Mouse (Mus musculus) neural tube, embryonic 11.5 days (tissue): ENCODE measurements around the gene Syt9. TPM values are rescaled to one million over a fixed set of nuclear protein-coding genes. Genes with fewer than 3 reads are reported as not detected.

Source experiments
- ATAC-seq: fragments of 200-750 bp; cut with Nextera tagmentation; 2 replicates; pipeline ENCODE4 v1.8.0; 2017; ENCODE audit warnings: moderate number of reproducible peaks, mild to moderate bottlenecking, moderate TSS enrichment, moderate library complexity; ENCODE audit not compliant: insufficient read depth, low FRiP score, low TSS enrichment
- DNase-seq: peaks from one replicate; pipeline ENCODE4 v3.0.0-alpha.2; 2015; ENCODE audit warnings: low spot score
- H3K27ac ChIP-seq: fragments of 300-500 bp; sonication (generic); 2 replicates; pipeline ENCODE4 v1.5.1; 2014; ENCODE audit warnings: low read depth, mild to moderate bottlenecking, low read length
- H3K27me3 ChIP-seq: fragments of 300-500 bp; sonication (generic); 2 replicates; pipeline ENCODE4 v1.6.1; 2014; ENCODE audit warnings: mild to moderate bottlenecking, low read length, mixed read lengths; ENCODE audit not compliant: control insufficient read depth, insufficient read depth
- H3K36me3 ChIP-seq: fragments of 300-500 bp; sonication (generic); 2 replicates; pipeline ENCODE4 v1.6.1; 2014; ENCODE audit warnings: mild to moderate bottlenecking, low read length, moderate library complexity, mixed read lengths; ENCODE audit not compliant: control insufficient read depth, insufficient read depth
- H3K4me1 ChIP-seq: fragments of 300-500 bp; sonication (generic); 2 replicates; pipeline ENCODE4 v1.6.1; 2014; ENCODE audit warnings: low read length, mixed read lengths; ENCODE audit not compliant: control insufficient read depth, insufficient read depth
- H3K4me2 ChIP-seq: fragments of 300-500 bp; sonication (generic); 2 replicates; pipeline ENCODE4 v1.6.1; 2014; ENCODE audit warnings: low read depth, mild to moderate bottlenecking, moderate library complexity
- H3K4me3 ChIP-seq: fragments of 300-500 bp; sonication (generic); 2 replicates; pipeline ENCODE4 v1.5.1; 2014; ENCODE audit warnings: low read depth, low read length
- H3K9ac ChIP-seq: fragments of 300-500 bp; sonication (generic); 2 replicates; pipeline ENCODE4 v1.6.1; 2014; ENCODE audit warnings: mild to moderate bottlenecking, low read length
- H3K9me3 ChIP-seq: fragments of 300-500 bp; sonication (generic); 2 replicates; pipeline ENCODE4 v1.6.1; 2016; ENCODE audit warnings: low read length; ENCODE audit not compliant: control insufficient read depth
- WGBS: fragments of 180-500 bp; shearing (Covaris S2); extraction: QIAGEN DNeasy Blood & Tissue Kit; methylation state at CpG from one replicate; pipeline ENCODE4 v1.1.7; 2014; 5-methylcytosine and 5-hydroxymethylcytosine counted together
- polyA plus RNA-seq: library from polyadenylated mRNA; unstranded; fragments of >200 nt; fragmentation: Nextera tagmentation; extraction: Ambion mirVana; gene quantifications from 2 replicates; pipeline ENCODE4 v1.2.1, GENCODE M21; 2014

Syt9 gene
- polyA plus RNA-seq, 1 experiment from 2014 or later = 4.4 TPM

- Histone ChIP-seq H3K4me2 (no peak overlapping the region), H3K36me3 (no peaks in the 10 kb centered on the region), H3K4me1 (no peaks in the 10 kb centered on the region), H3K27me3 (no peaks in the 10 kb centered on the region), H3K9me3 (no peaks in the 10 kb centered on the region), H3K9ac (no peak overlapping the region), H3K4me3 (no peak overlapping the region), H3K27ac (no peak overlapping the region)
- DNase-seq (no peak), ATAC-seq (no peak)
- WGBS = 66% methylated on average over 4 of the region's 4 CpGs
These were observed 169.5 kb downstream of the Syt9 start for GRCm38 (mm10) chr7:107540034-107540433.

DNA sequence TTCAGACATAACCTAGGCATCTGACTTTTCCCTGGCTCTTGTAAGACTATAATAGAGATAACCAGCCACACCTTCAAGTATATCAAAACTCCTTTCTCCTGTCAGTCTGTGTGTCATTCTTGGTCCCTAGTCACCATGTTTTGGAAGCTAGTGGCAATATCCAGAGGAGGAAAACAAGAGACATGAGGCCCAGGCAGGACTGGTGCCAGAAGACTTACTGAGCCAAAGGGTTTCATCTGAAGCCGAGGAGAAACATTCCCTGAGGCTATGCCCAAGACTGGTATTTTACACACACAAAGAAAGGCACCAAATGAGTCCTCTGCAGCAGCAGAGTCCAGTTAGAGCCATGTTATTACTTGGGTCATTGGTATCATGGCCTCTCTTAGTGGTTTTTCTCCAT, 174.5 kb downstream of the Syt9 start:
- 78% methylated on average over 1 of the region's 1 CpGs for WGBS
- ATAC-seq = no peak

GRCm38 (mm10) chr7:107547872-107548271, 177.3 kb downstream of the Syt9 start:
- whole genome bisulfite sequencing = 95% methylated on average over 3 of the region's 3 CpGs
- Histone ChIP-seq H3K36me3 (no peaks in the 10 kb centered on the region), H3K27me3 (no peaks in the 10 kb centered on the region), H3K4me2 (no peak overlapping the region), H3K27ac (no peak overlapping the region), H3K4me1 (no peaks in the 10 kb centered on the region), H3K4me3 (no peak overlapping the region), H3K9ac (no peak overlapping the region), H3K9me3 (no peaks in the 10 kb centered on the region)
- no peak for DNase-seq
- no peak for ATAC-seq

More for the DNA sequence above, 174.5 kb downstream of the Syt9 start:
- no peaks in the 10 kb centered on the region for H3K27me3 ChIP-seq
- H3K4me1 ChIP-seq = no peaks in the 10 kb centered on the region
- no peak overlapping the region for H3K4me3 ChIP-seq
- H3K36me3 ChIP-seq = no peaks in the 10 kb centered on the region
- H3K9me3 ChIP-seq = no peaks in the 10 kb centered on the region
- no peak overlapping the region for H3K4me2 ChIP-seq
- H3K27ac ChIP-seq = no peak overlapping the region
- H3K9ac ChIP-seq = no peak overlapping the region
- no peak for DNase-seq

- no peaks in the 10 kb centered on the region for H3K27me3 ChIP-seq
- DNase-seq (no peak), ATAC-seq (no peak)
- H3K27ac ChIP-seq = no peak overlapping the region
- WGBS = 72% methylated on average over 1 of the region's 1 CpGs
- H3K9me3 ChIP-seq = no peaks in the 10 kb centered on the region
- no peaks in the 10 kb centered on the region for H3K36me3 ChIP-seq
- H3K4me1 ChIP-seq = no peaks in the 10 kb centered on the region
- H3K9ac ChIP-seq = no peak overlapping the region
- H3K4me3 ChIP-seq = no peak overlapping the region
- H3K4me2 ChIP-seq = no peak overlapping the region
These were observed 182.9 kb downstream of the Syt9 start for GRCm38 (mm10) chr7:107553461-107553860.

DNA sequence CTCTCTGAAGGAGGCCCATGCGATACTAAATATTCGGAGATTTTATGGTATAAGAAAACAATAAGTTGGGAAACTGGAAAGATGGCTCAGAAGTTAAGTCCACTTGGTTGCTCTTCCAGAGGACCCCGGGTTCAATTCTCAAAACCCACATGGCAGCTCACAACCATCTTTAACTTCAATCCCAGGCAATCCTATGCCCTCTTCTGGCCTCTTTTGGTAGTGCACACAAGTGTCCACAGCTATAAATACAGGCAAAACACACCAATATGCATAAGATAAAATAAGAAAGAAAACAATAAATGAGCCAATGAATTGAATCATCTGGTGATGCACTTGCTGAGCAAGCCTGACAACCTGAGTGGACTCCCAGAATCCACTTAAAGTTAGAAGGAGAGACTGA, 185.4 kb downstream of the Syt9 start:
- DNase-seq (no peak), ATAC-seq (no peak)
- Histone ChIP-seq H3K4me3 (no peak overlapping the region), H3K9ac (no peak overlapping the region), H3K9me3 (no peaks in the 10 kb centered on the region), H3K4me2 (no peak overlapping the region), H3K27me3 (no peaks in the 10 kb centered on the region), H3K27ac (no peak overlapping the region), H3K36me3 (no peaks in the 10 kb centered on the region), H3K4me1 (no peaks in the 10 kb centered on the region)
- WGBS = 83% methylated on average over 3 of the region's 3 CpGs

- DNase-seq = no peak
- Histone ChIP-seq H3K27ac (no peak overlapping the region), H3K4me2 (no peak overlapping the region), H3K36me3 (no peaks in the 10 kb centered on the region), H3K4me1 (no peaks in the 10 kb centered on the region), H3K27me3 (no peaks in the 10 kb centered on the region), H3K9ac (no peak overlapping the region), H3K9me3 (no peaks in the 10 kb centered on the region), H3K4me3 (no peak overlapping the region)
- no peak for ATAC-seq
- 84% methylated on average over 2 of the region's 2 CpGs for WGBS
These were observed 190.1 kb downstream of the Syt9 start for GRCm38 (mm10) chr7:107560675-107561074.

DNA sequence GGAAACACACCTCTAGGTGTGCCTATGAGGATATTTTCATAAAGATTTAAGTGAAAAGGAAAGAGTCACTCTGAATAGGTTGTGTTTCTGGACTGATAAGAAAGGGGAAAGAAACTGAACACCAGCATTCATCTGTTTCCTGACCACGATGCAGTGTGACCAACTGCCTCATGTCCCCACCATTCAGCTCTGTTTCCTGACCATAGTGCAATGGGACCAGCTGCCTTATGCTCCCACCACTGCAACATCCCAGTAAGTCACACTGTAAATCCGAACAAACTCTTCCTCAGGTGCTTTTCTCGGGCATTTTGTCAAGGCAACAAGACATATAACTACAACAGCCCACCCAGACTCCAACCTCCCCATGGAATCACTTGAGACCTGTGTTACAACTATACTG, 191.1 kb downstream of the Syt9 start:
- ATAC-seq (no peak), DNase-seq (no peak)
- no peak overlapping the region for H3K27ac ChIP-seq
- H3K4me1 ChIP-seq = no peaks in the 10 kb centered on the region
- no peak overlapping the region for H3K9ac ChIP-seq
- H3K4me2 ChIP-seq = no peak overlapping the region
- no peaks in the 10 kb centered on the region for H3K27me3 ChIP-seq
- no peak overlapping the region for H3K4me3 ChIP-seq
- no peaks in the 10 kb centered on the region for H3K36me3 ChIP-seq
- H3K9me3 ChIP-seq = no peaks in the 10 kb centered on the region
- 88% methylated on average over 3 of the region's 3 CpGs for WGBS

DNA sequence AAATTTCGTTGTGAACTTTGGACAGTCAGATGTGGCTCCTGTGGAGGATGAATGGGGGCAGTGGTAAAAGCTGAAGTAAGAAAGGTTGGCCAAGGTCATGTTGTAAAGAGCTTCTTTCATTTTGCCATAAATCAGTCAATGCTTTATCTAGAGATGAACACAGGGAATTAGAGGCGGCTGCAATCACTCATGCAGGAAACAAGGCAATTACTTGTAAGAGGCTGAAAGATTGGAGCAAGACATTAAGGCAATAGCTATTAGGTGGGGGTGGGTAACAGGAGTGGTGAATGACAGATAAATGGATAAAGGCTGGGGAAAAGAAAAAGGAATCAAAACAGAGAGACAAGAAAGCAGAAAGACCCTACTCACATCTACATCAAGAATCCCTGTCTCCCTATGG, 193.2 kb downstream of the Syt9 start:
- ATAC-seq (no peak), DNase-seq (no peak)
- H3K9me3 ChIP-seq = no peaks in the 10 kb centered on the region
- H3K4me1 ChIP-seq = no peaks in the 10 kb centered on the region
- H3K4me3 ChIP-seq = no peak overlapping the region
- no peak overlapping the region for H3K4me2 ChIP-seq
- H3K9ac ChIP-seq = no peak overlapping the region
- no peak overlapping the region for H3K27ac ChIP-seq
- 30% methylated on average over 2 of the region's 2 CpGs for WGBS
- H3K36me3 ChIP-seq = no peaks in the 10 kb centered on the region
- no peaks in the 10 kb centered on the region for H3K27me3 ChIP-seq

GRCm38 (mm10) chr7:107567261-107567671, 196.7 kb downstream of the Syt9 start, which contains the start of gene Olfml1:
Gene Olfml1, plus strand, starts transcription at chr7:107567446.
- H3K9ac ChIP-seq = no peak within 1 kb of the TSS
- H3K36me3 ChIP-seq = no peaks in the 10 kb centered on the region
- no peaks in the 10 kb centered on the region for H3K27me3 ChIP-seq
- H3K27ac ChIP-seq = no peak within 1 kb of the TSS
- H3K4me3 ChIP-seq = peak within 1 kb of the TSS; percentile 10; the same call in 1 of the 2 replicates
- H3K4me1 ChIP-seq = no peaks in the 10 kb centered on the region
- no peak for ATAC-seq
- 56% methylated on average over 7 of the region's 7 CpGs for WGBS
- peak within 1 kb of the TSS; percentile 19 for H3K4me2 ChIP-seq
- DNase-seq = peak; percentile 60
- H3K9me3 ChIP-seq = no peaks in the 10 kb centered on the region
